ENCODE assay signal across 16 mouse cellular contexts in genomic region chr13:29502481-29503146, GRCm38 (mm10).
DNase-seq lines count a peak whose midpoint lies in the region; ATAC-seq and TF ChIP-seq lines count a peak whose summit lies in the region.
"Had no signal": no experiment of that assay in that cellular context is flagged by ENCODE, and none has a peak within 500 bp of the region (broad histone marks: within the 10 kb centered on the region; RNA-seq: fewer than 3 reads in every experiment).

No protein-coding gene starts in this region.

- no peak overlapping the region for H3K9ac ChIP-seq in stomach, embryonic 16.5 days (ENCODE audit: low read length)
- H3K9ac ChIP-seq: limb, embryonic 13.5 days; liver, embryonic 14.5 days; neural tube, embryonic 12.5 days had no signal

- no peak overlapping the region for H3K4me2 ChIP-seq in stomach, embryonic 16.5 days (ENCODE audit: low read depth, low read length)
- H3K4me2 ChIP-seq: limb, embryonic 13.5 days; midbrain, embryonic 11.5 days; neural tube, embryonic 12.5 days had no signal

- DNase-seq in kidney, adult 2 months = peak; percentile 29
- DNase-seq in kidney, postnatal 36 days = no peak
- DNase-seq in NIH3T3 (ENCODE audit: low read depth) = peak; percentile 47
- no peak for DNase-seq in right cerebral cortex, postnatal 4 days
- no peak for DNase-seq in cerebellum, adult 11-12 months
- DNase-seq: gastrocnemius, postnatal 36 days; thymus, postnatal 25 days had no signal

- no peaks in the 10 kb centered on the region for H3K36me3 ChIP-seq in kidney, adult 2 months (ENCODE audit: control insufficient read depth, insufficient read depth, low read length)
- H3K36me3 ChIP-seq in stomach, embryonic 16.5 days (ENCODE audit: control insufficient read depth, insufficient read depth, low read length) = no peaks in the 10 kb centered on the region
- H3K36me3 ChIP-seq: forebrain, embryonic 10.5 days; limb, embryonic 13.5 days; neural tube, embryonic 12.5 days had no signal

- no peaks in the 10 kb centered on the region for H3K9me3 ChIP-seq in stomach, embryonic 16.5 days (replicated peaks; ENCODE audit: control insufficient read depth, low read length)
- H3K9me3 ChIP-seq: forebrain, embryonic 10.5 days; limb, embryonic 13.5 days; neural tube, embryonic 12.5 days had no signal

- H3K4me3 ChIP-seq in kidney, adult 2 months (ENCODE audit: insufficient read depth, low read depth, low read length) = no peak overlapping the region
- no peak overlapping the region for H3K4me3 ChIP-seq in embryonic fibroblast, embryonic 13.5 days (ENCODE audit: insufficient read depth, low read length)
- no peak overlapping the region for H3K4me3 ChIP-seq in stomach, embryonic 16.5 days (replicated peaks; ENCODE audit: low read length)
- H3K4me3 ChIP-seq: forebrain, embryonic 10.5 days; limb, embryonic 13.5 days; neural tube, embryonic 12.5 days had no signal

- no peak for TF ChIP-seq CTCF in kidney, adult 2 months (conservative IDR thresholded peaks at IDR 0.05; ENCODE audit: insufficient read depth, insufficient read length, low read depth, low read length)
- no peak for TF ChIP-seq CTCF in embryonic fibroblast, embryonic 13.5 days (IDR thresholded peaks at IDR 0.05; ENCODE audit: borderline replicate concordance, insufficient read depth, low read length)

- WGBS in kidney, adult 2 months = 66% methylated on average over 5 of the region's 5 CpGs
- 48% methylated on average over 5 of the region's 5 CpGs for WGBS in stomach, embryonic 16.5 days

- no peak for TF ChIP-seq POLR2A in kidney, adult 2 months (IDR thresholded peaks at IDR 0.05; ENCODE audit: low read depth, low read length)
- TF ChIP-seq POLR2A in embryonic fibroblast, embryonic 13.5 days (IDR thresholded peaks at IDR 0.05; ENCODE audit: low read depth, low read length) = no peak

- peaks cover 7% of the 10 kb centered on the region for H3K4me1 ChIP-seq in kidney, adult 2 months (ENCODE audit: control insufficient read depth, insufficient read depth, low read length)
- peaks cover 16% of the 10 kb centered on the region for H3K4me1 ChIP-seq in embryonic fibroblast, embryonic 13.5 days (ENCODE audit: control insufficient read depth, insufficient read depth, low read length)
- H3K4me1 ChIP-seq in stomach, embryonic 16.5 days (ENCODE audit: control insufficient read depth, insufficient read depth, low read length) = peaks cover 8% of the 10 kb centered on the region

- H3K27me3 ChIP-seq in kidney, adult 2 months (replicated peaks; ENCODE audit: control insufficient read depth, insufficient read depth, low read length) = no peaks in the 10 kb centered on the region
- H3K27me3 ChIP-seq in stomach, embryonic 16.5 days (ENCODE audit: control insufficient read depth, insufficient read depth, low read length) = no peaks in the 10 kb centered on the region
- H3K27me3 ChIP-seq: limb, embryonic 13.5 days; neural tube, embryonic 12.5 days had no signal

- H3K27ac ChIP-seq in kidney, adult 2 months (ENCODE audit: insufficient read depth, low read depth, low read length) = no peak overlapping the region
- H3K27ac ChIP-seq in embryonic fibroblast, embryonic 13.5 days (ENCODE audit: insufficient read depth, low read length) = peak overlapping the region; percentile 74
- peak overlapping the region; percentile 5; the same call in 1 of the 2 replicates for H3K27ac ChIP-seq in stomach, embryonic 16.5 days (ENCODE audit: low read length)
- H3K27ac ChIP-seq: forebrain, embryonic 10.5 days; limb, embryonic 13.5 days; liver, embryonic 14.5 days; neural tube, embryonic 12.5 days had no signal

- 0 out of 2 replicates have a peak, but pooled peaks have one; percentile 21 for ATAC-seq in stomach, embryonic 16.5 days (ENCODE audit: insufficient read depth, low FRiP score)
- ATAC-seq: CD4-positive, CD25-positive, alpha-beta regulatory T cell, adult 4 months; hindbrain, embryonic 16.5 days had no signal

Comparison
In these comparisons a context has a peak if more than half of its experiments do, and no peak if none do; other contexts are left out.
1. DNase-seq: peak in kidney, adult 2 months (single experiment) and NIH3T3 (single experiment); none in kidney, postnatal 36 days (0 of 2), right cerebral cortex, postnatal 4 days (single experiment) and cerebellum, adult 11-12 months (single experiment).